Mouse (Mus musculus): ENCODE measurements around the gene Gm43518.

GRCm38 (mm10) chr5:123979221-123979979 lies 52.2 kb downstream of the Gm43518 start:
- no peak for TF ChIP-seq CTCF (IDR thresholded peaks at IDR 0.05; ENCODE audit: low read depth)
- TF ChIP-seq EP300 (IDR thresholded peaks at IDR 0.05; ENCODE audit: low read depth) = no peak
